In genomic region chr5:134120135-134120534, GRCm38 (mm10) we compare ENCODE assay signal across 21 mouse cellular contexts. TPM values are rescaled to one million over a fixed set of nuclear protein-coding genes. Genes with fewer than 3 reads are reported as not detected.
DNase-seq lines count a peak whose midpoint lies in the region; ATAC-seq and TF ChIP-seq lines count a peak whose summit lies in the region.
"Had no signal": no experiment of that assay in that cellular context is flagged by ENCODE, and none has a peak within 500 bp of the region (broad histone marks: within the 10 kb centered on the region; RNA-seq: fewer than 3 reads in every experiment).

No protein-coding gene starts in this region.

- DNase-seq in gastrocnemius, adult 2 months = no peak
- no peak for DNase-seq in gastrocnemius, postnatal 4 days (ENCODE audit: low spot score in 2 of 2)
- no peak for DNase-seq in kidney, adult 11 months
- DNase-seq in thymus, postnatal 25 days = no peak
- DNase-seq in adrenal gland, postnatal 36 days = no peak
- DNase-seq: cerebellum, adult 9-10 months; kidney, adult 9 months; kidney, postnatal 36 days; layer of hippocampus, postnatal 36 days; lung, postnatal 36 days; thymus, postnatal 36 days had no signal

- 92% methylated on average over 3 of the region's 3 CpGs for WGBS in kidney, embryonic 14.5 days
- WGBS in heart, embryonic 14.5 days = 72% methylated on average over 3 of the region's 3 CpGs

- peaks cover 7% of the 10 kb centered on the region for H3K4me1 ChIP-seq in kidney, embryonic 14.5 days (ENCODE audit: control insufficient read depth, insufficient read depth, low read length)
- H3K4me1 ChIP-seq in heart, embryonic 14.5 days (ENCODE audit: control insufficient read depth in 2 of 2, insufficient read depth in 2 of 2, low read length in 2 of 2) = peaks cover 35 to 49% of the 10 kb centered on the region in 2 experiments
- H3K4me1 ChIP-seq: megakaryocyte, embryonic 14.5 days had no signal

- no peaks in the 10 kb centered on the region for H3K36me3 ChIP-seq in kidney, embryonic 14.5 days (ENCODE audit: control insufficient read depth, insufficient read depth, low read length)
- H3K36me3 ChIP-seq in heart, embryonic 14.5 days (ENCODE audit: control insufficient read depth, insufficient read depth, low read length) = no peaks in the 10 kb centered on the region
- H3K36me3 ChIP-seq: lung, embryonic 15.5 days had no signal

- no peak overlapping the region for H3K4me3 ChIP-seq in gastrocnemius, adult 2 months
- no peak overlapping the region for H3K4me3 ChIP-seq in kidney, embryonic 14.5 days (ENCODE audit: low read length)
- no peak overlapping the region for H3K4me3 ChIP-seq in heart, embryonic 14.5 days (ENCODE audit: control insufficient read depth in 1 of 2, insufficient read depth in 1 of 2, low read depth in 1 of 2, low read length in 2 of 2)
- H3K4me3 ChIP-seq: embryonic facial prominence, embryonic 10.5 days; forebrain, embryonic 10.5 days; hindbrain, embryonic 12.5 days; lung, embryonic 15.5 days; megakaryocyte, embryonic 14.5 days; midbrain, embryonic 13.5 days; stomach, embryonic 15.5 days had no signal

- peak overlapping the region; percentile 94 for H3K27ac ChIP-seq in gastrocnemius, adult 2 months
- H3K27ac ChIP-seq in kidney, embryonic 14.5 days (ENCODE audit: low read depth, low read length) = peak overlapping the region; percentile 33; the same call in 1 of the 2 replicates
- H3K27ac ChIP-seq in heart, embryonic 14.5 days (replicated peaks in 1 of 2; ENCODE audit: control insufficient read depth in 1 of 2, insufficient read depth in 1 of 2, low read depth in 2 of 2, low read length in 2 of 2) = peak overlapping the region; percentile 47 to 60; a peak in 3 of 4 replicates
- H3K27ac ChIP-seq: forebrain, embryonic 10.5 days; hindbrain, embryonic 12.5 days; liver, embryonic 14.5 days; lung, embryonic 15.5 days; midbrain, embryonic 13.5 days; stomach, embryonic 15.5 days had no signal

- no peak overlapping the region for H3K4me2 ChIP-seq in kidney, embryonic 14.5 days (replicated peaks; ENCODE audit: low read depth, low read length)
- no peak overlapping the region for H3K4me2 ChIP-seq in heart, embryonic 14.5 days (ENCODE audit: low read length)
- H3K4me2 ChIP-seq: hindbrain, embryonic 12.5 days; lung, embryonic 15.5 days; midbrain, embryonic 13.5 days; stomach, embryonic 15.5 days had no signal

- intact Hi-C loops in gastrocnemius, adult 2 months (cut with DNase I) = no loop called here

- no peak overlapping the region for H3K9ac ChIP-seq in kidney, embryonic 14.5 days (ENCODE audit: low read depth, low read length)
- H3K9ac ChIP-seq in heart, embryonic 14.5 days (ENCODE audit: low read length) = no peak overlapping the region
- H3K9ac ChIP-seq: hindbrain, embryonic 12.5 days; liver, embryonic 14.5 days; lung, embryonic 15.5 days; midbrain, embryonic 13.5 days; stomach, embryonic 15.5 days had no signal

- no peaks in the 10 kb centered on the region for H3K27me3 ChIP-seq in kidney, embryonic 14.5 days (ENCODE audit: control insufficient read depth, insufficient read depth, low read length)
- H3K27me3 ChIP-seq in heart, embryonic 14.5 days (ENCODE audit: control insufficient read depth, insufficient read depth, low read length) = no peaks in the 10 kb centered on the region
- H3K27me3 ChIP-seq: hindbrain, embryonic 12.5 days; lung, embryonic 15.5 days; megakaryocyte, embryonic 14.5 days; midbrain, embryonic 13.5 days; stomach, embryonic 15.5 days had no signal

- ATAC-seq in kidney, embryonic 14.5 days (ENCODE audit: low FRiP score, low TSS enrichment) = no peak
- no peak for ATAC-seq in heart, embryonic 14.5 days (ENCODE audit: insufficient number of reproducible peaks, insufficient read depth, low FRiP score, low read depth)
- ATAC-seq: midbrain, embryonic 13.5 days had no signal

- TF ChIP-seq CTCF in gastrocnemius, adult 2 months (IDR thresholded peaks at IDR 0.05) = no peak

- no peaks in the 10 kb centered on the region for H3K9me3 ChIP-seq in kidney, embryonic 14.5 days (ENCODE audit: control insufficient read depth, low read length)
- no peaks in the 10 kb centered on the region for H3K9me3 ChIP-seq in heart, embryonic 14.5 days (ENCODE audit: control insufficient read depth, low read length)
- H3K9me3 ChIP-seq: embryonic facial prominence, embryonic 10.5 days; forebrain, embryonic 10.5 days; hindbrain, embryonic 12.5 days; lung, embryonic 15.5 days; megakaryocyte, embryonic 14.5 days; midbrain, embryonic 13.5 days; stomach, embryonic 15.5 days had no signal

RNA-seq across cellular contexts. Expression of gene Castor2, which starts 20.6 kb away (rescaled TPM):
- 10 to 100 TPM; 34.8 to 47.1 TPM for total RNA-seq in gastrocnemius, adult 2 months (2021)
- 100 to 1,000 TPM in 1 of 2 experiments, 10 to 100 TPM in 1; 92.5 to 118 TPM for total RNA-seq in gastrocnemius, postnatal 4 days (2021)
- 8.7 and 10.5 TPM in 2 replicates for polyA plus RNA-seq in kidney, embryonic 14.5 days (2014; fragmentation: Nextera tagmentation; extraction: Ambion mirVana)
- 6.2 and 7.7 TPM in 2 replicates for polyA plus RNA-seq in heart, embryonic 14.5 days (2014; fragmentation: Nextera tagmentation; extraction: Ambion mirVana)
- total RNA-seq in adrenal gland, postnatal 36 days (2021) = 10 to 100 TPM; 12.1 TPM

RNA-seq across cellular contexts. Expression of gene Rcc1l, which starts 56.4 kb away (rescaled TPM):
- total RNA-seq in gastrocnemius, adult 2 months (2021) = 10 to 100 TPM; 24.1 to 25.1 TPM
- total RNA-seq in gastrocnemius, postnatal 4 days (2021) = 10 to 100 TPM; 18.7 to 23.8 TPM
- polyA plus RNA-seq in kidney, embryonic 14.5 days (2014; fragmentation: Nextera tagmentation; extraction: Ambion mirVana) = 28.9 and 35.2 TPM in 2 replicates
- 18.8 and 21.5 TPM in 2 replicates for polyA plus RNA-seq in heart, embryonic 14.5 days (2014; fragmentation: Nextera tagmentation; extraction: Ambion mirVana)
- 10 to 100 TPM; 30.4 to 31.6 TPM for total RNA-seq in adrenal gland, postnatal 36 days (2021)

Comparison
In these comparisons a context has a peak if more than half of its experiments do, and no peak if none do; other contexts are left out.
1. H3K27ac ChIP-seq: peak in every context shown above with its lines; median percentile 94 in gastrocnemius, adult 2 months; 54 in heart, embryonic 14.5 days; 33 in kidney, embryonic 14.5 days.